Mouse (Mus musculus): Measurements from ENCODE around the gene Cdk4.

GRCm38 (mm10) chr10:127058708-127059107, 4.6 kb upstream of the Cdk4 start:
- TF ChIP-seq CTCF (IDR thresholded peaks at IDR 0.05; ENCODE audit: extremely low read depth, insufficient read depth, insufficient read length, insufficient replicate concordance) (no peak), POLR2A (IDR thresholded peaks at IDR 0.05; ENCODE audit: low read depth, low read length) (no peak)
